Mouse (Mus musculus) liver, embryonic 15.5 days (tissue): ENCODE measurements around the gene Il2ra. TPM values are rescaled to one million over a fixed set of nuclear protein-coding genes. Genes with fewer than 3 reads are reported as not detected.

Source experiments
- ATAC-seq: fragments of 200-750 bp; cut with Nextera tagmentation; 2 replicates; pipeline ENCODE4 v1.8.0; 2017; ENCODE audit warnings: moderate number of reproducible peaks, mild to moderate bottlenecking, moderate library complexity; ENCODE audit not compliant: insufficient read depth
- H3K27ac ChIP-seq: fragments of 300-500 bp; sonication (generic); replicated peaks from 2 replicates; pipeline ENCODE4 v1.5.1; 2015; ENCODE audit warnings: mild to moderate bottlenecking, inconsistent platforms
- H3K27me3 ChIP-seq: fragments of 300-500 bp; sonication (generic); 2 replicates; pipeline ENCODE4 v1.6.1; 2015; ENCODE audit warnings: mild to moderate bottlenecking, inconsistent platforms
- H3K36me3 ChIP-seq: fragments of 300-500 bp; sonication (generic); replicated peaks from 2 replicates; pipeline ENCODE4 v1.6.1; 2015; ENCODE audit warnings: moderate library complexity, mild to moderate bottlenecking, inconsistent platforms
- H3K4me1 ChIP-seq: fragments of 300-500 bp; sonication (generic); replicated peaks from 2 replicates; pipeline ENCODE4 v1.6.1; 2015; ENCODE audit warnings: inconsistent platforms
- H3K4me2 ChIP-seq: fragments of 300-500 bp; sonication (generic); 2 replicates; pipeline ENCODE4 v1.6.1; 2015; ENCODE audit warnings: moderate library complexity, mild to moderate bottlenecking, inconsistent platforms
- H3K4me3 ChIP-seq: fragments of 300-500 bp; sonication (generic); replicated peaks from 2 replicates; pipeline ENCODE4 v1.5.1; 2015; ENCODE audit warnings: mild to moderate bottlenecking, inconsistent platforms
- H3K9ac ChIP-seq: fragments of 300-500 bp; sonication (generic); 2 replicates; pipeline ENCODE4 v1.6.1; 2015; ENCODE audit warnings: moderate library complexity, mild to moderate bottlenecking, inconsistent platforms
- H3K9me3 ChIP-seq: fragments of 300-500 bp; sonication (generic); replicated peaks from 2 replicates; pipeline ENCODE4 v1.6.1; 2016; ENCODE audit warnings: inconsistent platforms
- WGBS: fragments of 180-500 bp; shearing (Covaris S2); methylation state at CpG from one replicate; pipeline ENCODE4 v1.1.7; 2015; ENCODE audit warnings: mixed read lengths; ENCODE audit not compliant: insufficient replicate concordance; 5-methylcytosine and 5-hydroxymethylcytosine counted together
- polyA plus RNA-seq: library from polyadenylated mRNA; unstranded; fragments of >200 nt; fragmentation: Nextera tagmentation; extraction: Ambion mirVana; gene quantifications from 2 replicates; pipeline ENCODE4 v1.2.1, GENCODE M21; 2015

Gene Il2ra
- polyA plus RNA-seq, 1 experiment from 2014 or later: not detected

- no peaks in the 10 kb centered on the region for H3K9me3 ChIP-seq
- no peak overlapping the region for H3K27ac ChIP-seq
- H3K36me3 ChIP-seq: no peaks in the 10 kb centered on the region
- H3K4me2 ChIP-seq: no peak overlapping the region
- WGBS: 20% methylated on average over 6 of the region's 6 CpGs
- ATAC-seq: no peak
- no peaks in the 10 kb centered on the region for H3K27me3 ChIP-seq
- H3K4me1 ChIP-seq: no peaks in the 10 kb centered on the region
- no peak overlapping the region for H3K4me3 ChIP-seq
- H3K9ac ChIP-seq: no peak overlapping the region
Observed at GRCm38 (mm10) chr2:11653330-11653729, 10.7 kb downstream of the Il2ra start.

GRCm38 (mm10) chr2:11653780-11654179, 11.2 kb downstream of the Il2ra start:
- no peak for ATAC-seq
- no peak overlapping the region for H3K9ac ChIP-seq
- H3K4me3 ChIP-seq: no peak overlapping the region
- H3K27ac ChIP-seq: no peak overlapping the region
- H3K4me2 ChIP-seq: no peak overlapping the region
- H3K9me3 ChIP-seq: no peaks in the 10 kb centered on the region
- H3K36me3 ChIP-seq: no peaks in the 10 kb centered on the region
- H3K27me3 ChIP-seq: no peaks in the 10 kb centered on the region
- H3K4me1 ChIP-seq: no peaks in the 10 kb centered on the region
- WGBS: 44% methylated on average over 5 of the region's 5 CpGs

GRCm38 (mm10) chr2:11654990-11655931, 12.7 kb downstream of the Il2ra start:
- ATAC-seq: no peak
- no peak overlapping the region for H3K9ac ChIP-seq
- no peak overlapping the region for H3K4me3 ChIP-seq
- 30% methylated on average over 9 of the region's 9 CpGs for WGBS
- no peaks in the 10 kb centered on the region for H3K9me3 ChIP-seq
- H3K27ac ChIP-seq: no peak overlapping the region
- no peaks in the 10 kb centered on the region for H3K27me3 ChIP-seq
- no peaks in the 10 kb centered on the region for H3K4me1 ChIP-seq
- no peaks in the 10 kb centered on the region for H3K36me3 ChIP-seq
- H3K4me2 ChIP-seq: no peak overlapping the region

- H3K9me3 ChIP-seq: no peaks in the 10 kb centered on the region
- no peak for ATAC-seq
- WGBS: 42% methylated on average over 2 of the region's 2 CpGs
- H3K36me3 ChIP-seq: no peaks in the 10 kb centered on the region
- no peaks in the 10 kb centered on the region for H3K4me1 ChIP-seq
- no peak overlapping the region for H3K27ac ChIP-seq
- H3K27me3 ChIP-seq: no peaks in the 10 kb centered on the region
- no peak overlapping the region for H3K4me3 ChIP-seq
- H3K4me2 ChIP-seq: no peak overlapping the region
- H3K9ac ChIP-seq: no peak overlapping the region
Observed at GRCm38 (mm10) chr2:11657581-11657980, 15.0 kb downstream of the Il2ra start.

GRCm38 (mm10) chr2:11659263-11659662, 16.7 kb downstream of the Il2ra start:
- H3K9ac ChIP-seq: no peak overlapping the region
- H3K4me3 ChIP-seq: no peak overlapping the region
- no peaks in the 10 kb centered on the region for H3K9me3 ChIP-seq
- no peak for ATAC-seq
- H3K4me2 ChIP-seq: no peak overlapping the region
- H3K27ac ChIP-seq: no peak overlapping the region
- H3K36me3 ChIP-seq: no peaks in the 10 kb centered on the region
- H3K4me1 ChIP-seq: no peaks in the 10 kb centered on the region
- no peaks in the 10 kb centered on the region for H3K27me3 ChIP-seq
- WGBS: 39% methylated on average over 2 of the region's 2 CpGs

- 55% methylated on average over 6 of the region's 6 CpGs for WGBS
Observed at GRCm38 (mm10) chr2:11662143-11662906, 19.7 kb downstream of the Il2ra start.

GRCm38 (mm10) chr2:11662907-11663230, 20.3 kb downstream of the Il2ra start:
- ATAC-seq: no peak
- no peaks in the 10 kb centered on the region for H3K4me1 ChIP-seq
- no peak overlapping the region for H3K27ac ChIP-seq
- H3K9ac ChIP-seq: no peak overlapping the region
- H3K4me2 ChIP-seq: no peak overlapping the region
- 63% methylated on average over 1 of the region's 1 CpGs for WGBS
- no peaks in the 10 kb centered on the region for H3K9me3 ChIP-seq
- H3K36me3 ChIP-seq: no peaks in the 10 kb centered on the region
- H3K27me3 ChIP-seq: no peaks in the 10 kb centered on the region
- H3K4me3 ChIP-seq: no peak overlapping the region

More at GRCm38 (mm10) chr2:11662143-11662906, 19.7 kb downstream of the Il2ra start:
- H3K36me3 ChIP-seq: no peaks in the 10 kb centered on the region
- H3K4me3 ChIP-seq: no peak overlapping the region
- no peaks in the 10 kb centered on the region for H3K9me3 ChIP-seq
- no peak overlapping the region for H3K27ac ChIP-seq
- H3K4me2 ChIP-seq: no peak overlapping the region
- ATAC-seq: no peak
- H3K4me1 ChIP-seq: no peaks in the 10 kb centered on the region
- H3K9ac ChIP-seq: no peak overlapping the region
- no peaks in the 10 kb centered on the region for H3K27me3 ChIP-seq

- WGBS: 2% methylated on average over 10 of the region's 10 CpGs
- Histone ChIP-seq H3K4me1 (no peaks in the 10 kb centered on the region), H3K27ac (no peak overlapping the region), H3K27me3 (no peaks in the 10 kb centered on the region), H3K36me3 (no peaks in the 10 kb centered on the region), H3K9ac (no peak overlapping the region), H3K9me3 (no peaks in the 10 kb centered on the region), H3K4me3 (peak overlapping the region; percentile 5; the same call in 1 of the 2 replicates), H3K4me2 (peak overlapping the region; percentile 41)
- ATAC-seq: 0 out of 2 replicates have a peak, but pooled peaks have one; percentile 28
Observed at GRCm38 (mm10) chr2:11663961-11664360, 21.4 kb downstream of the Il2ra start.

- WGBS: 40% methylated on average over 6 of the region's 6 CpGs
- H3K9me3 ChIP-seq: no peaks in the 10 kb centered on the region
- H3K27ac ChIP-seq: no peak overlapping the region
- H3K4me1 ChIP-seq: no peaks in the 10 kb centered on the region
- no peaks in the 10 kb centered on the region for H3K27me3 ChIP-seq
- H3K36me3 ChIP-seq: no peaks in the 10 kb centered on the region
- H3K4me3 ChIP-seq: peak overlapping the region; percentile 5; the same call in 1 of the 2 replicates
- ATAC-seq: no peak
- no peak overlapping the region for H3K9ac ChIP-seq
- peak overlapping the region; percentile 41 for H3K4me2 ChIP-seq
Observed at GRCm38 (mm10) chr2:11664367-11664766, 21.8 kb downstream of the Il2ra start.

- no peak overlapping the region for H3K9ac ChIP-seq
- peak overlapping the region; percentile 41; the same call in 1 of the 2 replicates for H3K4me2 ChIP-seq
- H3K4me3 ChIP-seq: no peak overlapping the region
- no peaks in the 10 kb centered on the region for H3K9me3 ChIP-seq
- no peak for ATAC-seq
- no peak overlapping the region for H3K27ac ChIP-seq
- no peaks in the 10 kb centered on the region for H3K36me3 ChIP-seq
- no peaks in the 10 kb centered on the region for H3K4me1 ChIP-seq
- no peaks in the 10 kb centered on the region for H3K27me3 ChIP-seq
- 62% methylated on average over 4 of the region's 4 CpGs for WGBS
Observed at GRCm38 (mm10) chr2:11664806-11665205, 22.2 kb downstream of the Il2ra start.

GRCm38 (mm10) chr2:11665326-11665725, 22.7 kb downstream of the Il2ra start:
- H3K4me1 ChIP-seq: no peaks in the 10 kb centered on the region
- WGBS: 75% methylated on average over 3 of the region's 3 CpGs
- no peaks in the 10 kb centered on the region for H3K27me3 ChIP-seq
- no peaks in the 10 kb centered on the region for H3K36me3 ChIP-seq
- no peak overlapping the region for H3K4me3 ChIP-seq
- no peak overlapping the region for H3K9ac ChIP-seq
- no peak overlapping the region for H3K4me2 ChIP-seq
- no peaks in the 10 kb centered on the region for H3K9me3 ChIP-seq
- no peak for ATAC-seq
- H3K27ac ChIP-seq: no peak overlapping the region
